Mouse (Mus musculus): ENCODE data around the gene Med13l. TPM values are rescaled to one million over a fixed set of nuclear protein-coding genes. Genes with fewer than 3 reads are reported as not detected.
A peak's percentile ranks its signal among the peaks of the same experiment; 100 is the strongest.

Gene Med13l
- polyA plus RNA-seq, 1 experiment from 2014 or later = 15.3 TPM

GRCm38 (mm10) chr5:118717456-118717855 lies 157.0 kb downstream of the Med13l start:
- H3K36me3 ChIP-seq = peaks cover 12% of the 10 kb centered on the region
- no peaks in the 10 kb centered on the region for H3K27me3 ChIP-seq
- no peak overlapping the region for H3K4me2 ChIP-seq
- H3K9ac ChIP-seq = no peak overlapping the region
- no peak for ATAC-seq (ENCODE audit: low FRiP score)
- H3K4me3 ChIP-seq = no peak overlapping the region
- no peak overlapping the region for H3K27ac ChIP-seq
- WGBS = 82% methylated on average over 10 of the region's 10 CpGs
- no peaks in the 10 kb centered on the region for H3K9me3 ChIP-seq
- H3K4me1 ChIP-seq (replicated peaks) = peaks cover 52% of the 10 kb centered on the region

GRCm38 (mm10) chr5:118718070-118718469 lies 157.6 kb downstream of the Med13l start:
- Histone ChIP-seq H3K27me3 (no peaks in the 10 kb centered on the region), H3K27ac (no peak overlapping the region), H3K9me3 (no peaks in the 10 kb centered on the region), H3K4me3 (no peak overlapping the region), H3K4me2 (no peak overlapping the region), H3K4me1 (replicated peaks) (peaks cover 48% of the 10 kb centered on the region), H3K36me3 (peaks cover 12% of the 10 kb centered on the region), H3K9ac (no peak overlapping the region)
- WGBS = 94% methylated on average over 6 of the region's 6 CpGs
- ATAC-seq (ENCODE audit: low FRiP score) = no peak

- Histone ChIP-seq H3K4me2 (no peak overlapping the region), H3K27me3 (no peaks in the 10 kb centered on the region), H3K4me1 (replicated peaks) (peaks cover 31% of the 10 kb centered on the region), H3K36me3 (peaks cover 28% of the 10 kb centered on the region), H3K9ac (no peak overlapping the region), H3K4me3 (no peak overlapping the region), H3K27ac (no peak overlapping the region), H3K9me3 (no peaks in the 10 kb centered on the region)
- 87% methylated on average over 12 of the region's 12 CpGs for WGBS
- no peak for ATAC-seq (ENCODE audit: low FRiP score)
Measured at GRCm38 (mm10) chr5:118721416-118721815, 160.9 kb downstream of the Med13l start.

GRCm38 (mm10) chr5:118721848-118722247 lies 161.4 kb downstream of the Med13l start:
- 90% methylated on average over 5 of the region's 5 CpGs for WGBS
- no peak for ATAC-seq (ENCODE audit: low FRiP score)
- H3K4me3 ChIP-seq = no peak overlapping the region
- H3K9me3 ChIP-seq = no peaks in the 10 kb centered on the region
- H3K9ac ChIP-seq = no peak overlapping the region
- no peak overlapping the region for H3K27ac ChIP-seq
- peaks cover 29% of the 10 kb centered on the region for H3K36me3 ChIP-seq
- peaks cover 27% of the 10 kb centered on the region for H3K4me1 ChIP-seq (replicated peaks)
- no peak overlapping the region for H3K4me2 ChIP-seq
- H3K27me3 ChIP-seq = no peaks in the 10 kb centered on the region

- Histone ChIP-seq H3K27ac (no peak overlapping the region), H3K4me2 (no peak overlapping the region), H3K9me3 (no peaks in the 10 kb centered on the region), H3K4me3 (no peak overlapping the region), H3K4me1 (replicated peaks) (peaks cover 21% of the 10 kb centered on the region), H3K9ac (no peak overlapping the region), H3K27me3 (no peaks in the 10 kb centered on the region), H3K36me3 (peaks cover 34% of the 10 kb centered on the region)
- 61% methylated on average over 3 of the region's 3 CpGs for WGBS
- ATAC-seq (ENCODE audit: low FRiP score) = no peak
Measured at GRCm38 (mm10) chr5:118722456-118722855, 162.0 kb downstream of the Med13l start.

- no peak overlapping the region for H3K4me2 ChIP-seq
- no peak for ATAC-seq (ENCODE audit: low FRiP score)
- no peak overlapping the region for H3K9ac ChIP-seq
- peaks cover 63% of the 10 kb centered on the region for H3K36me3 ChIP-seq
- H3K9me3 ChIP-seq = no peaks in the 10 kb centered on the region
- no peaks in the 10 kb centered on the region for H3K27me3 ChIP-seq
- H3K27ac ChIP-seq = no peak overlapping the region
- WGBS = 76% methylated on average over 6 of the region's 6 CpGs
- H3K4me3 ChIP-seq = no peak overlapping the region
- H3K4me1 ChIP-seq (replicated peaks) = 0 out of 2 replicates have a peak, but pooled peaks cover 4% of the 10 kb centered on the region
Measured at GRCm38 (mm10) chr5:118725425-118725824, 164.9 kb downstream of the Med13l start.

- no peak overlapping the region for H3K4me2 ChIP-seq
- H3K9ac ChIP-seq = 0 out of 2 replicates have a peak overlapping the region, but pooled peaks have one; percentile 5
- H3K27ac ChIP-seq = no peak overlapping the region
- no peaks in the 10 kb centered on the region for H3K9me3 ChIP-seq
- ATAC-seq (ENCODE audit: low FRiP score) = no peak
- WGBS = 77% methylated on average over 10 of the region's 10 CpGs
- no peak overlapping the region for H3K4me3 ChIP-seq
- H3K27me3 ChIP-seq = no peaks in the 10 kb centered on the region
- peaks cover 69% of the 10 kb centered on the region for H3K36me3 ChIP-seq
- H3K4me1 ChIP-seq (replicated peaks) = 0 out of 2 replicates have a peak, but pooled peaks cover 4% of the 10 kb centered on the region
Measured at GRCm38 (mm10) chr5:118725886-118726505, 165.5 kb downstream of the Med13l start.

- Histone ChIP-seq H3K4me2 (no peak overlapping the region), H3K4me3 (no peak overlapping the region), H3K27ac (no peak overlapping the region), H3K4me1 (replicated peaks) (no peaks in the 10 kb centered on the region), H3K9me3 (no peaks in the 10 kb centered on the region), H3K27me3 (no peaks in the 10 kb centered on the region), H3K36me3 (peaks cover 68% of the 10 kb centered on the region), H3K9ac (no peak overlapping the region)
- no peak for ATAC-seq (ENCODE audit: low FRiP score)
- 91% methylated on average over 16 of the region's 16 CpGs for WGBS
Measured at GRCm38 (mm10) chr5:118727336-118727735, 166.9 kb downstream of the Med13l start.

GRCm38 (mm10) chr5:118732221-118732620 lies 171.7 kb downstream of the Med13l start:
- Histone ChIP-seq H3K27me3 (no peaks in the 10 kb centered on the region), H3K4me2 (no peak overlapping the region), H3K27ac (no peak overlapping the region), H3K4me1 (replicated peaks) (0 out of 2 replicates have a peak, but pooled peaks cover 3% of the 10 kb centered on the region), H3K9ac (no peak overlapping the region), H3K9me3 (no peaks in the 10 kb centered on the region), H3K4me3 (no peak overlapping the region), H3K36me3 (peaks cover 79% of the 10 kb centered on the region)
- 63% methylated on average over 3 of the region's 3 CpGs for WGBS
- ATAC-seq (ENCODE audit: low FRiP score) = no peak

GRCm38 (mm10) chr5:118732651-118733050 lies 172.2 kb downstream of the Med13l start:
- peaks cover 75% of the 10 kb centered on the region for H3K36me3 ChIP-seq
- no peaks in the 10 kb centered on the region for H3K27me3 ChIP-seq
- H3K4me2 ChIP-seq = no peak overlapping the region
- H3K27ac ChIP-seq = no peak overlapping the region
- no peak for ATAC-seq (ENCODE audit: low FRiP score)
- no peak overlapping the region for H3K9ac ChIP-seq
- WGBS = 84% methylated on average over 8 of the region's 8 CpGs
- H3K4me1 ChIP-seq (replicated peaks) = 0 out of 2 replicates have a peak, but pooled peaks cover 3% of the 10 kb centered on the region
- H3K4me3 ChIP-seq = no peak overlapping the region
- no peaks in the 10 kb centered on the region for H3K9me3 ChIP-seq

GRCm38 (mm10) chr5:118733566-118733965 lies 173.1 kb downstream of the Med13l start:
- Histone ChIP-seq H3K4me2 (no peak overlapping the region), H3K4me3 (no peak overlapping the region), H3K9ac (no peak overlapping the region), H3K36me3 (peaks cover 73% of the 10 kb centered on the region), H3K27ac (no peak overlapping the region), H3K9me3 (no peaks in the 10 kb centered on the region), H3K4me1 (replicated peaks) (0 out of 2 replicates have a peak, but pooled peaks cover 3% of the 10 kb centered on the region), H3K27me3 (no peaks in the 10 kb centered on the region)
- WGBS = 95% methylated on average over 4 of the region's 4 CpGs
- ATAC-seq (ENCODE audit: low FRiP score) = no peak

GRCm38 (mm10) chr5:118734455-118734854 lies 174.0 kb downstream of the Med13l start:
- no peak overlapping the region for H3K4me2 ChIP-seq
- H3K9me3 ChIP-seq = 0 out of 2 replicates have a peak, but pooled peaks cover 2% of the 10 kb centered on the region
- no peak overlapping the region for H3K27ac ChIP-seq
- 75% methylated on average over 9 of the region's 9 CpGs for WGBS
- H3K27me3 ChIP-seq = no peaks in the 10 kb centered on the region
- ATAC-seq (ENCODE audit: low FRiP score) = no peak
- peaks cover 73% of the 10 kb centered on the region for H3K36me3 ChIP-seq
- H3K4me3 ChIP-seq = no peak overlapping the region
- 0 out of 2 replicates have a peak, but pooled peaks cover 3% of the 10 kb centered on the region for H3K4me1 ChIP-seq (replicated peaks)
- H3K9ac ChIP-seq = no peak overlapping the region

GRCm38 (mm10) chr5:118735738-118736137 lies 175.3 kb downstream of the Med13l start:
- Histone ChIP-seq H3K27me3 (no peaks in the 10 kb centered on the region), H3K4me2 (no peak overlapping the region), H3K4me3 (no peak overlapping the region), H3K9me3 (peaks cover 12% of the 10 kb centered on the region), H3K9ac (no peak overlapping the region), H3K4me1 (replicated peaks) (0 out of 2 replicates have a peak, but pooled peaks cover 3% of the 10 kb centered on the region), H3K36me3 (peaks cover 73% of the 10 kb centered on the region), H3K27ac (no peak overlapping the region)
- ATAC-seq (ENCODE audit: low FRiP score) = no peak
- 92% methylated on average over 8 of the region's 8 CpGs for WGBS

Measured in hindbrain, embryonic 13.5 days (tissue).